Mouse (Mus musculus): ENCODE results near the gene Gstm6.

DNA sequence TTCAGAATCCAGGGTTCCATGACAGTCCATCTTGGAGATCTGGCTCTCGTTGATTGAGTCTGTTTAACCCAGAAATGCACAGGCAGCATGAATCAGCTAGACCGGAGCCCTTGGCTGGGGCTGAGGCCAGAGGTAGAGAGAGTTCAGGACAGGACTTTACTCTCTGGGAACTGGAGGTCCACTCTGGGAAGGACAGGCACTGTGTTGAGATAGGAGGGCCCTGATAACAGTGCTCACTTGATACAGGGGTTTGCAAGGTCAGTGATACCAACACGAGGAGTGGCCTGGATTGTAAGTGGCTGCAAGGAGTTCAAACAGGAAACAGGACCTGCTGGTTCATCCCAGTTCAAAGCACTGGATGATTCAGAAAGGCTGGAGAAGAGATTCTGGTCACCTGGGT, 34.1 kb upstream of the Gstm6 start:
- TF ChIP-seq POLR2A (IDR thresholded peaks at IDR 0.05; ENCODE audit: low read depth, low read length) (no peak), CTCF (IDR thresholded peaks at IDR 0.05; ENCODE audit: borderline replicate concordance, insufficient read depth, low read length) (no peak)
